Mouse (Mus musculus) hindbrain, embryonic 16.5 days (tissue): ENCODE data around the gene Gli1. TPM values are rescaled to one million over a fixed set of nuclear protein-coding genes. Genes with fewer than 3 reads are reported as not detected.

ENCODE experiments used
- ATAC-seq: fragments of 200-750 bp; cut with Nextera tagmentation; 2 replicates; pipeline ENCODE4 v1.8.0; 2017; ENCODE audit warnings: moderate TSS enrichment, moderate library complexity
- H3K27ac ChIP-seq: fragments of 300-500 bp; sonication (generic); 2 replicates; pipeline ENCODE4 v1.5.1; 2014; ENCODE audit warnings: low read depth, mild to moderate bottlenecking, control low read depth, low read length, moderate library complexity
- H3K27me3 ChIP-seq: fragments of 300-500 bp; sonication (generic); replicated peaks from 2 replicates; pipeline ENCODE4 v1.6.1; 2014; ENCODE audit warnings: low read length; ENCODE audit not compliant: control insufficient read depth, insufficient read depth
- H3K36me3 ChIP-seq: fragments of 300-500 bp; sonication (generic); 2 replicates; pipeline ENCODE4 v1.6.1; 2014; ENCODE audit warnings: mild to moderate bottlenecking, low read length, moderate library complexity, mixed read lengths; ENCODE audit not compliant: control insufficient read depth, insufficient read depth
- H3K4me1 ChIP-seq: fragments of 300-500 bp; sonication (generic); 2 replicates; pipeline ENCODE4 v1.6.1; 2014; ENCODE audit warnings: low read depth, low read length; ENCODE audit not compliant: control insufficient read depth, insufficient read depth
- H3K4me2 ChIP-seq: fragments of 300-500 bp; sonication (generic); 2 replicates; pipeline ENCODE4 v1.6.1; 2014; ENCODE audit warnings: mild to moderate bottlenecking, low read length, control low read depth, moderate library complexity
- H3K4me3 ChIP-seq: fragments of 300-500 bp; sonication (generic); 2 replicates; pipeline ENCODE4 v1.5.1; 2014; ENCODE audit warnings: mild to moderate bottlenecking, low read length, control low read depth, moderate library complexity
- H3K9ac ChIP-seq: fragments of 300-500 bp; sonication (generic); 2 replicates; pipeline ENCODE4 v1.6.1; 2014; ENCODE audit warnings: low read depth, mild to moderate bottlenecking, control low read depth, low read length, moderate library complexity
- H3K9me3 ChIP-seq: fragments of 300-500 bp; sonication (generic); 2 replicates; pipeline ENCODE4 v1.6.1; 2014; ENCODE audit warnings: mild to moderate bottlenecking, low read length, moderate library complexity; ENCODE audit not compliant: control insufficient read depth
- WGBS: fragments of 180-500 bp; shearing (Covaris S2); extraction: QIAGEN DNeasy Blood & Tissue Kit; methylation state at CpG from one replicate; pipeline ENCODE4 v1.1.7; 2014; 5-methylcytosine and 5-hydroxymethylcytosine counted together
- polyA plus RNA-seq: library from polyadenylated mRNA; unstranded; fragments of >200 nt; fragmentation: Nextera tagmentation; extraction: Ambion mirVana; gene quantifications from 2 replicates; pipeline ENCODE4 v1.2.1, GENCODE M21; 2015

The Gli1 gene
- 1.8 and 2.1 TPM in 2 replicates for polyA plus RNA-seq

GRCm38 (mm10) chr10:127341891-127342639, at the start of gene Gli1:
Gene Gli1 (minus strand): TSS chr10:127341974.
- Histone ChIP-seq H3K4me2 (peak within 1 kb of the TSS; percentile 63), H3K9ac (peak within 1 kb of the TSS; percentile 25), H3K9me3 (no peaks in the 10 kb centered on the region), H3K36me3 (no peaks in the 10 kb centered on the region), H3K4me1 (peaks cover 27% of the 10 kb centered on the region), H3K27ac (peak within 1 kb of the TSS; percentile 6; the same call in 1 of the 2 replicates), H3K4me3 (peak within 1 kb of the TSS; percentile 38), H3K27me3 (peaks cover 19% of the 10 kb centered on the region)
- peak; percentile 51 for ATAC-seq
- WGBS = 0% methylated on average over 29 of the region's 29 CpGs

GRCm38 (mm10) chr10:127381743-127382134, 40.0 kb upstream of the Gli1 start:
- no peaks in the 10 kb centered on the region for H3K27me3 ChIP-seq
- no peaks in the 10 kb centered on the region for H3K9me3 ChIP-seq
- no peaks in the 10 kb centered on the region for H3K36me3 ChIP-seq
- no peak for ATAC-seq
- H3K4me2 ChIP-seq = peak overlapping the region; percentile 84
- peak overlapping the region; percentile 76 for H3K4me3 ChIP-seq
- H3K9ac ChIP-seq = no peak overlapping the region
- WGBS = 58% methylated on average over 2 of the region's 2 CpGs
- H3K4me1 ChIP-seq = peaks cover 12% of the 10 kb centered on the region
- H3K27ac ChIP-seq = no peak overlapping the region

GRCm38 (mm10) chr10:127380767-127381742, 39.3 kb upstream of the Gli1 start:
- 3% methylated on average over 17 of the region's 79 CpGs for WGBS
- Histone ChIP-seq H3K27ac (peak overlapping the region; percentile 94), H3K4me3 (peak overlapping the region; percentile 76), H3K9ac (peak overlapping the region; percentile 95), H3K36me3 (no peaks in the 10 kb centered on the region), H3K4me1 (peaks cover 12% of the 10 kb centered on the region), H3K27me3 (no peaks in the 10 kb centered on the region), H3K4me2 (peak overlapping the region; percentile 84), H3K9me3 (no peaks in the 10 kb centered on the region)
- ATAC-seq = peak; percentile 83

GRCm38 (mm10) chr10:127380251-127380691, 38.5 kb upstream of the Gli1 start, which contains the start of gene R3hdm2:
Gene R3hdm2 (plus strand): TSS chr10:127380327.
- H3K4me1 ChIP-seq = peaks cover 12% of the 10 kb centered on the region
- no peaks in the 10 kb centered on the region for H3K9me3 ChIP-seq
- no peaks in the 10 kb centered on the region for H3K36me3 ChIP-seq
- ATAC-seq = peak; percentile 96
- H3K27ac ChIP-seq = peak within 1 kb of the TSS; percentile 94
- no peaks in the 10 kb centered on the region for H3K27me3 ChIP-seq
- under 1% methylated on average over 33 of the region's 53 CpGs for WGBS
- H3K9ac ChIP-seq = peak within 1 kb of the TSS; percentile 95
- H3K4me3 ChIP-seq = peak within 1 kb of the TSS; percentile 76
- peak within 1 kb of the TSS; percentile 86 for H3K4me2 ChIP-seq

- Histone ChIP-seq H3K27ac (peak overlapping the region; percentile 94), H3K4me1 (peaks cover 12% of the 10 kb centered on the region), H3K9me3 (no peaks in the 10 kb centered on the region), H3K27me3 (no peaks in the 10 kb centered on the region), H3K4me3 (peak overlapping the region; percentile 76), H3K4me2 (peak overlapping the region; percentile 86), H3K36me3 (no peaks in the 10 kb centered on the region), H3K9ac (peak overlapping the region; percentile 95)
- 85% methylated on average over 8 of the region's 8 CpGs for WGBS
- ATAC-seq = no peak
Observed at GRCm38 (mm10) chr10:127379654-127380053, 37.9 kb upstream of the Gli1 start.

- 87% methylated on average over 3 of the region's 3 CpGs for WGBS
- no peak overlapping the region for H3K27ac ChIP-seq
- no peaks in the 10 kb centered on the region for H3K9me3 ChIP-seq
- no peak for ATAC-seq
- H3K4me2 ChIP-seq = no peak overlapping the region
- no peak overlapping the region for H3K9ac ChIP-seq
- H3K36me3 ChIP-seq = no peaks in the 10 kb centered on the region
- no peak overlapping the region for H3K4me3 ChIP-seq
- no peaks in the 10 kb centered on the region for H3K27me3 ChIP-seq
- H3K4me1 ChIP-seq = peaks cover 12% of the 10 kb centered on the region
Observed at GRCm38 (mm10) chr10:127377700-127378099, 35.9 kb upstream of the Gli1 start.

- Histone ChIP-seq H3K4me3 (no peak overlapping the region), H3K27me3 (no peaks in the 10 kb centered on the region), H3K4me1 (no peaks in the 10 kb centered on the region), H3K27ac (no peak overlapping the region), H3K9ac (no peak overlapping the region), H3K9me3 (no peaks in the 10 kb centered on the region), H3K36me3 (no peaks in the 10 kb centered on the region), H3K4me2 (no peak overlapping the region)
- ATAC-seq = no peak
- 52% methylated on average over 2 of the region's 2 CpGs for WGBS
Observed at GRCm38 (mm10) chr10:127371023-127371422, 29.2 kb upstream of the Gli1 start.

GRCm38 (mm10) chr10:127369834-127370820, 28.4 kb upstream of the Gli1 start, which contains the start of gene Inhbc:
Gene Inhbc (minus strand): TSS chr10:127370431.
- H3K4me1 ChIP-seq = no peaks in the 10 kb centered on the region
- no peak within 1 kb of the TSS for H3K9ac ChIP-seq
- no peak within 1 kb of the TSS for H3K4me3 ChIP-seq
- no peak for ATAC-seq
- no peaks in the 10 kb centered on the region for H3K27me3 ChIP-seq
- no peak within 1 kb of the TSS for H3K27ac ChIP-seq
- 71% methylated on average over 22 of the region's 22 CpGs for WGBS
- no peaks in the 10 kb centered on the region for H3K36me3 ChIP-seq
- H3K9me3 ChIP-seq = no peaks in the 10 kb centered on the region
- H3K4me2 ChIP-seq = no peak within 1 kb of the TSS
